Mouse (Mus musculus) left cerebral cortex, adult 9 months (tissue): Measurements from ENCODE around the gene Keap1.

Experiments used
- DNase-seq, 2 experiments: peaks; one replicate each; pipeline ENCODE4 v3.0.0; 2022; ENCODE audit warnings: low spot score in 2 of 2

Keap1 gene

GRCm38 (mm10) chr9:21196521-21197433 is 42.4 kb downstream of the Keap1 start:
- peak in 1 of 2 experiments; percentile 62 for DNase-seq

GRCm38 (mm10) chr9:21195736-21196505 is 43.2 kb downstream of the Keap1 start:
- DNase-seq = peak in 1 of 2 experiments; percentile 70

GRCm38 (mm10) chr9:21194787-21195493 is 44.2 kb downstream of the Keap1 start:
- DNase-seq = no peak

- DNase-seq = no peak
Observed at GRCm38 (mm10) chr9:21193786-21194185, 45.4 kb downstream of the Keap1 start.

- DNase-seq = no peak
Observed at GRCm38 (mm10) chr9:21190670-21191069, 48.5 kb downstream of the Keap1 start.

- DNase-seq = no peak
Observed at GRCm38 (mm10) chr9:21189905-21190304, 49.3 kb downstream of the Keap1 start.

- DNase-seq = no peak
Observed at GRCm38 (mm10) chr9:21185436-21185835, 53.7 kb downstream of the Keap1 start.

- no peak for DNase-seq
Observed at GRCm38 (mm10) chr9:21184733-21185132, 54.4 kb downstream of the Keap1 start.

- no peak for DNase-seq
Observed at GRCm38 (mm10) chr9:21183905-21184413, 55.2 kb downstream of the Keap1 start.

GRCm38 (mm10) chr9:21183421-21183820 is 55.7 kb downstream of the Keap1 start:
- no peak for DNase-seq

- no peak for DNase-seq
Observed at GRCm38 (mm10) chr9:21181421-21182220, 57.5 kb downstream of the Keap1 start.

GRCm38 (mm10) chr9:21180841-21181240 is 58.3 kb downstream of the Keap1 start:
- DNase-seq = no peak

GRCm38 (mm10) chr9:21180402-21180801 is 58.8 kb downstream of the Keap1 start:
- DNase-seq = no peak
